In the genomic region with DNA sequence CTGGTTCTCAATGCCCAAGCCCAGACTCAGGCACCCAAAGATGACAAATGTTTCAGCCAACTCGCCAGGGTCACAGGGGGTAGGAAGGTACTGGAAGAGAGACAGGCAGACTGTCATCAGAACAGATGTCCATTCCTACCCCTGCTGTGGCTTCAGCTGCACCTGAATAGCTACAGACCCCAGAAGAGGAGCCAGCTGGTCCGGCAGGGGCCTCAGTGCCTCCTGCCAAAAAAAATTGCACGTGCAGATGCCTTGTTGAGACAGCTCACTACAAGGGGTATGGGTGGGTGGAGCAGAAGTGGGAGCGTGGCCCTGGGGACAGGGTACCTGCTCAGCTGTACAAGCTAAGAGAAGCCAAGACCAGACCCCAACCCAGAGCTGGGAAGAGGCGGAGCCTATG, we compare ENCODE assay signal across 10 mouse cellular contexts. TPM values are rescaled to one million over a fixed set of nuclear protein-coding genes. Genes with fewer than 3 reads are reported as not detected.
DNase-seq lines count a peak whose midpoint lies in the region; ATAC-seq and TF ChIP-seq lines count a peak whose summit lies in the region.
"Had no signal": no experiment of that assay in that cellular context is flagged by ENCODE, and none has a peak within 500 bp of the region (broad histone marks: within the 10 kb centered on the region; RNA-seq: fewer than 3 reads in every experiment).

No protein-coding gene starts in this region.

- no peak for TF ChIP-seq POLR2A in brain, embryonic 14.5 days (IDR thresholded peaks at IDR 0.05; ENCODE audit: borderline replicate concordance, extremely low read depth, insufficient read depth, insufficient read length, poor library complexity, severe bottlenecking)

- H3K9me3 ChIP-seq in hindbrain, embryonic 16.5 days (ENCODE audit: control insufficient read depth, low read length) = no peaks in the 10 kb centered on the region

- no peak overlapping the region for H3K4me3 ChIP-seq in hindbrain, embryonic 16.5 days (ENCODE audit: low read length)

- 49% methylated on average over 5 of the region's 5 CpGs for WGBS in hindbrain, embryonic 16.5 days

- intact Hi-C loops in left cerebral cortex, postnatal 4 days (cut with DNase I) = no loop called here
- intact Hi-C loops in left cerebral cortex, postnatal 14 days (cut with DNase I) = loop anchor here (5.0 kb wide), 2 partner anchors 48 to 123 kb away; partner anchors contain the start of genes Cacna1g and Rsad1

- no peak for TF ChIP-seq CTCF in brain, embryonic 14.5 days (IDR thresholded peaks at IDR 0.05; ENCODE audit: borderline replicate concordance, extremely low read depth, insufficient read depth, insufficient read length)

- 0 out of 2 replicates have a peak, but pooled peaks cover 2% of the 10 kb centered on the region for H3K27me3 ChIP-seq in hindbrain, embryonic 16.5 days (replicated peaks; ENCODE audit: control insufficient read depth, insufficient read depth, low read length)

- ATAC-seq in hindbrain, embryonic 16.5 days = 0 out of 2 replicates have a peak, but pooled peaks have one; percentile 28

- peaks cover 2% of the 10 kb centered on the region; the same call in 1 of the 2 replicates for H3K36me3 ChIP-seq in hindbrain, embryonic 16.5 days (ENCODE audit: control insufficient read depth, insufficient read depth, low read length)

- peak overlapping the region; percentile 34; the same call in 1 of the 2 replicates for H3K27ac ChIP-seq in hindbrain, embryonic 16.5 days (ENCODE audit: low read depth, low read length)
- H3K27ac ChIP-seq: liver, embryonic 14.5 days; macrophage had no signal

- no peak overlapping the region for H3K4me2 ChIP-seq in hindbrain, embryonic 16.5 days (ENCODE audit: low read length)

- no peak overlapping the region for H3K9ac ChIP-seq in hindbrain, embryonic 16.5 days (ENCODE audit: low read depth, low read length)
- H3K9ac ChIP-seq: liver, embryonic 14.5 days had no signal

- peak; percentile 73 for DNase-seq in left cerebral cortex, postnatal 4 days
- DNase-seq in left cerebral cortex, postnatal 14 days (ENCODE audit: low spot score in 2 of 2) = no peak
- peak; percentile 55 for DNase-seq in brain, embryonic 14.5 days (ENCODE audit: low read depth)
- peak; percentile 69 for DNase-seq in cerebellum, adult 9-10 months
- no peak for DNase-seq in testis, postnatal 14 days (ENCODE audit: low spot score)
- no peak for DNase-seq in retina, postnatal 1 day
- DNase-seq: kidney, adult 11 months had no signal

- H3K4me1 ChIP-seq in hindbrain, embryonic 16.5 days (ENCODE audit: control insufficient read depth, insufficient read depth, low read depth, low read length) = peaks cover 32% of the 10 kb centered on the region

RNA-seq across cellular contexts. Expression of gene Abcc3, which starts 31.1 kb away (rescaled TPM):
- 1 to 10 TPM in 1 of 2 experiments, under 1 TPM in 1; 0.70 to 1.4 TPM for total RNA-seq in left cerebral cortex, postnatal 4 days (2021)
- total RNA-seq in left cerebral cortex, postnatal 14 days (2021) = 1 to 10 TPM; 1.6 to 2.3 TPM
- 0.53 and 0.55 TPM in 2 replicates for polyA plus RNA-seq in brain, embryonic 14.5 days (2012; rRNA removed)
- 0.91 and 1.3 TPM in 2 replicates for polyA plus RNA-seq in hindbrain, embryonic 16.5 days (2015; fragmentation: Nextera tagmentation; extraction: Ambion mirVana)

RNA-seq across cellular contexts. Expression of gene Cacna1g, which starts 50.1 kb away (rescaled TPM):
- total RNA-seq in left cerebral cortex, postnatal 4 days (2021) = 100 to 1,000 TPM; 180 to 184 TPM
- 100 to 1,000 TPM; 107 to 130 TPM for total RNA-seq in left cerebral cortex, postnatal 14 days (2021)
- 208 and 232 TPM in 2 replicates for polyA plus RNA-seq in brain, embryonic 14.5 days (2012; rRNA removed)
- polyA plus RNA-seq in hindbrain, embryonic 16.5 days (2015; fragmentation: Nextera tagmentation; extraction: Ambion mirVana) = 15.1 and 20.5 TPM in 2 replicates
- polyA plus RNA-seq: macrophage had no signal

Comparison
In these comparisons a context has a peak if more than half of its experiments do, and no peak if none do; other contexts are left out.
1. DNase-seq: peak in left cerebral cortex, postnatal 4 days (single experiment), brain, embryonic 14.5 days (single experiment) and cerebellum, adult 9-10 months (single experiment); none in left cerebral cortex, postnatal 14 days (0 of 2), testis, postnatal 14 days (single experiment) and retina, postnatal 1 day (single experiment).